Mouse (Mus musculus) bone marrow macrophage, adult 2 months (primary cell): ENCODE results near the gene Ndufaf5.

Source experiments
- CTCF ChIP-seq: IDR thresholded peaks from 2 replicates; pipeline ENCODE4 v1.5.1; 2012; ENCODE audit warnings: low read depth, mild to moderate bottlenecking, low read length, moderate library complexity
- POLR2A ChIP-seq: IDR thresholded peaks from 2 replicates; pipeline ENCODE4 v1.6.1; 2012; ENCODE audit warnings: mild to moderate bottlenecking, low read depth, low read length, borderline replicate concordance

GRCm38 (mm10) chr2:140169057-140169456 is 1.4 kb upstream of the Ndufaf5 start:
- TF ChIP-seq POLR2A (no peak), CTCF (no peak)
